Mouse (Mus musculus) kidney, adult 18-20 months (tissue): ENCODE results near the gene Wbp1.
A peak's percentile ranks its signal among the peaks of the same experiment; 100 is the strongest.

Experiments
- DNase-seq: peaks from one replicate; pipeline ENCODE4 v3.0.0; 2021

Wbp1 gene

DNA sequence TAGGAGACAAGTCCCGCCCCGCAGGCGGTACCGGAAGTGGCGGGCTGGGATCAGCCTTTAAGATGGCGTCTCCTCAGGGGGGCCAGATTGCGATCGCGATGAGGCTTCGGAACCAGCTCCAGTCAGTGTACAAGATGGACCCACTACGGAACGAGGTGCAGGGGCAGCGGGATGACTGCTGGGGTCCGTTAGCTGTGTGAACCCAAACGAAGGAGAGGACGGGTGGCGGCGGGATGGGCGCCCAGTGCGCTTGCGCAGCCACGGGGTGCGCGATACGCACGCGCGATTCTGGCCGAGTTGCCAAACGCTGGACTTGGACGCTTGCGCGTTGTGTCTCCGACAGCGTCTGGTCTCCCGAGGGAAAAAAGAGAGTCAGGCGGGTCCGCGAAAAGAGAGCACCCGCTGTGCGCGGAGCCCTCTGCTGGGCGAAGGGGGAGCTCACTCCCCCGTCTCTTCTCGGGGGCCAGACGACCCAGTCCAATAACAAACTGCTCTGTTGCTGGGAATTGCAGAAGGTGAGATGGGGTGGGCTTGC lies 43.0 kb downstream of the Wbp1 start:
- DNase-seq = peak; percentile 100

DNA sequence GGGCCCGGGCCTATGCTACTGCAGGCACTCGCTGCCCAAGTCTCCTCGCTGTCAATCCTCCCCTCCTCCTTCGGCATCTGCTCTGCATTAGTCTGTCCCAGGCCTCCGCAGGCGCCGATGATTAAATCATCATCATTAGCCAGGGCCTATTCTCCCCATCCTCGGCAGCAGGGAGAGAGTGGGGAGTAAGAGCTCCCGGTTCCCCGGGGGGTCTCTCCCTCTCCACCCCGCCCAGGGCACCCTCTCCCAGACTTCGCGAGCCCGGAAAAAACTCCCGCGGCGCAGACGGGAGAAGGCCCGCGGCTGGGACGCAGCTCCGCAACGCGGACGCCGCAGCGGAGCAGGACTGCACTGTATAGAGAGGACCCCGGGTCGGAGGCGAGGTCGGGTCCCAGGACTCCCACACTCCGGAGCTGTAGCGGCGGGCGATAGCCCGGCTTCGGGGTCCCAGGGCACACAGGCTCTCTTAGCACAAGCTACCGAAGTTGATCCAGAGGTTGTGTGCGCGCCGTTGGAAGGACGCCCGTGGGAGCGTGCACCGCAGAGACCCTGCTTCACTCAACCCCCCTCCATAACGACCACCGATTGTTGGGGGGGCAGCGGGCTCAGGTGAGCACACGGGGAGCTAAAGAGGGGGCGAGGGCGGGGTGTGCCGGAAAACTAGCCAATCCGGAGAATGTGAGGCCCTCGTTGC lies 43.6 kb downstream of the Wbp1 start, which contains the start of gene Pcgf1:
TSS of gene Pcgf1 (plus strand) at position 240 of the 694 bp plus-strand sequence.
- no peak for DNase-seq

- DNase-seq = no peak
These were observed 46.4 kb downstream of the Wbp1 start for GRCm38 (mm10) chr6:83074979-83075378.

DNA sequence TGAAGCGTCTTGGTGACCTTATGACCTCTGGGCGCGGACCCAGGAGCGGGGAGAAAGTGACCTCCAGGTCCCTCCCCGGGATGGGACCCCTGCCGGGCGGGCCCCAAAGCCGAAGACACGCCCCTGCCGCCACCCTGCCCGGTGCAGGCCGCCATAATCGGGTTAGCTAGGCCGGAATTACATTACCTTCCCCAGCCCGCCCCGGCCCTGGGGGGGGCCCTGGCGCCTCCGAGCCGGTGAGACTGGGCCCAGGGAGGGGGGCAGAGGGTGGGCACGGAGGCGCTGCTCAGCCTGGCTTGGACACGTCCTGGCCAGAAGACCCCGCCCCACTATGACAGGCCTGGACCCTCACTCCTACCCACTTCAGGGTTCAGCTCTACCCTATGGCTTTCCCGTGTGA lies 50.1 kb downstream of the Wbp1 start:
- DNase-seq = no peak

DNA sequence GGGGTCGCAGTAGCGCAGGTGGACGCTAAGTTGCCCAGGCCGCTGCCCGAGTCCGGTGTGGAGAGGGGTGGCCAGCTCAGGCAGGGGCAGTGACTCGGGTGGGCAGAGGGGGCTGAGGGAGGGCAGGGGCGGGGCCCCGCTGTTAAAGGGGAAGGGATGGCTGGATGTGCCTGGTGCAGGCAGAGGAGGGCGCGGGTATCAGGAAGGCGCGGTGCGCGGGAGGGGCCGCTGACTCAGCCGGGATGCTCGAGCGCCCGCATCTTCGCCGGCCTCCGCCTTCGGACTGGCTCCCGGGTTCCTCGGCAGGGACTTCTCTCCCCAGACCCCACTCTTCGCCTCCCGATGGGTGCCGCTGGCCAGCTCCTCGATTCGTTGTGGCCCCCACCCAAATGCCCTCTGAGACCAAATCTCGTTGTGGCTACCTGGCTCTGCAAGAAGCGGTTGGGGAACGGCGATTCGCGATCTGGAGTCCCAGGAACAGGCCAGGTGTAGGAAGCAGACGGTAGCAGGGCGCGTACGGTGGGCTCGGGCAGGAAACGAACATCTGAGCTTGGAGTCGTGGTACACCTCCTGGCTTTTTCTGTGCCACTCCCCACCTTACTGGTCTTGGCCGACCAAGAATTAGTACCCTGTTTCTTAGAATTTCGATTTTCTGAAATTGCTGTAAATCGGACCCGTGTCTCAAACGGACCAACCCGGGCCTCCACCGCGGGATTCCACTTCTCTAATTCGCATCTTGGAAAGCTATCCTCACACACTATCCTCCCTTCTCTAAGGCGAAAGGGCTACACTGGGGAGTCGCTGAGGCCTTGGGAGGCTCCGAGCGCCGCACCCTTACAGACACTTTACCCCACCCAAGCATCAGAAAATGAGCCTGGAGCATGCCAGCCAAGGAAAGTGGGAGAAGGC lies 50.8 kb downstream of the Wbp1 start:
- peak; percentile 51 for DNase-seq

- no peak for DNase-seq
These were observed 51.3 kb downstream of the Wbp1 start, which contains the start of gene Tlx2 for GRCm38 (mm10) chr6:83070247-83070310. TSS of gene Tlx2 (minus strand) at chr6:83070293.

DNA sequence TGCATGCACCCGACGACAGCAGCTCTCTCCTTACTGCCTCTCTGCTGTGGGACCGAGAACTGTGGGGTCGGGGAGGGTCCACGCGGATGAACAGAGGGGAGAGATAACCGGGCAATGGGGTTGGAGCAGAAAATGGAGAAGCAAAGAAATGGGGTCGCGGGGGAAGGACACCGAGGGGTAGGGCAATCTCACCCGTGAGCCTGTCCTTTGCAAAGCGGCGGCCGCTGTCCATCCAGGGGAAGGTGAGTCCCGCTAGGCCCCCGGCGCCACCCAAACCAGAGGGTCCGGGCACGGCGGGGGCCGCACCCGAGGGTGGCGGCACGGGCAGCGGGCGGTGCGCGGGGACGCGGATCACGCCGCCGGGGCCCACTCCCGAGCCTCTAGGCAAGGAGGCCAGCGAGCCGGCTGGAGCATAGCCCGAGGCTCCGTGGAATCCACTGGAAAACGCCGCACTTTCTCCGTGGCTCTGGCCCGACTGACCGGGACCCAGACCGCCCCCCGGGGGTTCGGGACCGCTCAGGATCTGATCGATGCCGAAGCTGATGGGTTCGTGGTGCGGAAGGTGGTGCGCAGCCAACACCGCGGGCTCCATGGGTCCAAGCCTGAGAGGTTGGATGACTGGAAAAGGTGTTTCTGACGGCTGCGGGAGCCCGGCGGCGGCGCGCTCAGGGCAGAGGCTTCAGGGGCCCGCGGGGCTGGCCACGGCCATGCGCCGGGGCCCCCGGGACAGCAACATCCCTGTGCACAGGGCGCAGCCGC lies 51.7 kb downstream of the Wbp1 start:
- peak; percentile 42 for DNase-seq
